Mouse (Mus musculus): Measurements from ENCODE around the gene Pcbp3. TPM values are rescaled to one million over a fixed set of nuclear protein-coding genes. Genes with fewer than 3 reads are reported as not detected.
A peak's percentile ranks its signal among the peaks of the same experiment; 100 is the strongest.

Pcbp3 gene
- total RNA-seq, 2 experiments from 2014 or later = 64.6 to 66.0 TPM

GRCm38 (mm10) chr10:76931794-76932193 lies 29.9 kb downstream of the Pcbp3 start:
- no peak for DNase-seq (ENCODE audit: low spot score in 2 of 2)

GRCm38 (mm10) chr10:76931122-76931521 lies 30.6 kb downstream of the Pcbp3 start:
- peak; percentile 40 to 69 for DNase-seq (ENCODE audit: low spot score in 2 of 2)

DNA sequence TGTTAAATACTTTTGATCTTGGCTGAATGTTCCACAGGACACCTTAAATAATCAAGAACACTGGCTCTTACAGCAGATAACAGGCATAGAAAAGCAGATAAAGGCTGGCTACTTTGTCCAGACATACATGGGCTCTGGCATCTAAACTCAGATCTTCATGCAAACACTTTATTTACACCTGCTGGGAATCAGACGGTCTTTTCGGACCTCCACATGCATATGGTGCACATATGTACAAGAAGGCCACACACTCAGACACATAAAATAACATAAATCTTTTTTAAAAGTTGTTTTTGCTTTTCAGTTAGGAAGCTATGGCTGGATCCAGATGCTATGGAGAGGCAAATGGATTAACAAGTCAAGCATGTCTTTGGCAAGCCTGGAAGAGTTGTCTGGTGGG lies 37.2 kb downstream of the Pcbp3 start:
- DNase-seq (ENCODE audit: low spot score in 2 of 2) = no peak

GRCm38 (mm10) chr10:76918086-76918485 lies 43.6 kb downstream of the Pcbp3 start:
- no peak for DNase-seq (ENCODE audit: low spot score in 2 of 2)

DNA sequence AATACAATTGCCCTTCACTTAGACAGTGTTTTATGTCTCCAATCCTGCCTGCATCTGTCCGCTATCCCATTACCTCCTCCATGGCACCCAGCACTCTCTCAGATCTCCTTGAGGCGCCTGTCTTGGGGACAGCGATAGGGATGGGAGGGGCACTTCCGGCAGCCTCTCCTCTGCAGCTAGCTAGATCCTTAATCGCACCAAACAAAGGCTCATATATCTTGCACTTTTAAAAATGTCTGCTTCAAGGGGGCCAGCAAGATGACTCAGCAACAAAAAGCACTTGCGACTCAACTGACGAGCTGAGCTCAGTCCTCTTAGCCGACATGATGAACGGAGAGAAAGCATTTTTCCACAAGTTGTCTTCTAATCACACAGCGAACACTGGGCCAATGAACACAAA lies 55.3 kb downstream of the Pcbp3 start:
- no peak for DNase-seq (ENCODE audit: low spot score in 2 of 2)

DNA sequence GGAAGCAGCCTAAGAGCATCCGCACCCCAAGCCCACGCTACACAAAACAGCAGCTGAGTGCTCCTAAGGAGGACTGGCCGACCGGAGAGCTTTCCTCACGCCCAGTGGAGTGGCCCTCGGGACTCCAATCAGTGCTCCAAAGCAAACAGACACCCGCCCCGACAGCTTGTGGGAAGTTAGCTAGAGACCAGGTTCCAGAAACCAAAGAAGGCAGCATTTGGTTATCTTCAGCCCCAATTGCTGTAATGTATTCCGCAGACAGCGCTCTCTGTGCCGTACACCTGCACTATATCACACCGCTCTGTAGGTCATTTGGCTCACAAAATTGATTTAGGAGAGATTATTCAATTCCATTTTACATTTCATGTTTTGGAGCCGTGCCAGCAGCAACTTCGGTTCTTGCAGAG lies 55.7 kb downstream of the Pcbp3 start:
- DNase-seq (ENCODE audit: low spot score in 2 of 2) = no peak

DNA sequence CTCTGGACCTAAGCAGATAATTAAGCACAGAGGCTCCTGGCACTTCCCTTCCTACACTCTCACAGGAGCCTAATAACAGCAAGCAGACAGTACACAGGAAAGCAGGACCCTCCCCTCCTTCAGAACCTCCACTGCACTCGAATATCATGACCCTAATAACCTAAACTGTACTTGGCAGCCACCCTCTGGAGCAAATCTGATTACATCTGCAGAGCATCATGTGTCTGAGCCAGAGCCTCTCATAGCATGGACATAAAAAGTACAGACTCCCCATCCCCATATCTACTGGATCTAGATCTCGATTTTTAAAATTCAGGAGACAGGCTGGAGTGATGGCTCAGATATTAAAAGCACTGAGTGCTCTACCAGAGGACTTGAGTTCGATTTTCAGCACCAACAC lies 58.0 kb downstream of the Pcbp3 start:
- no peak for DNase-seq (ENCODE audit: low spot score in 2 of 2)

DNA sequence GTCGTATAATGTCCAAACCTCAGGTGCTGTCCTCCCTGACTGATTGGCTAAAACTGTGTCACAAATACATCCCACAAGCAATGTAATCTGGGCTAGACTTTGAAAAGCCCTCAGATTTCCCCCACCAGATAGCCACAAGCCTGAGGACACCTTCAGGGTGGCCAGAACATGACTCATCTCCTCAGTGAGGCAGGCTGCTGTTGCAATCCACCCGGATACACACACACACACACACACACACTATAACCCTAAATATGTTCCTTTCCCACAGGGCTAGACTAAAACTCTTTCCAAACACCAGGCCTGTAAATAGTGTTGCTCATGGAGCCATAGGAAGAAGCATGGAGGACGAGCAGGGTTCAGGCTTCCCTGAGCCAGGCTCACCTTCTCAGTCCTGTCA lies 58.6 kb downstream of the Pcbp3 start:
- DNase-seq (ENCODE audit: low spot score in 2 of 2) = no peak

- DNase-seq (ENCODE audit: low spot score in 2 of 2) = no peak
Measured at GRCm38 (mm10) chr10:76902588-76902987, 59.1 kb downstream of the Pcbp3 start.

- DNase-seq (ENCODE audit: low spot score in 2 of 2) = no peak
Measured at GRCm38 (mm10) chr10:76898428-76898827, 63.3 kb downstream of the Pcbp3 start.

DNA sequence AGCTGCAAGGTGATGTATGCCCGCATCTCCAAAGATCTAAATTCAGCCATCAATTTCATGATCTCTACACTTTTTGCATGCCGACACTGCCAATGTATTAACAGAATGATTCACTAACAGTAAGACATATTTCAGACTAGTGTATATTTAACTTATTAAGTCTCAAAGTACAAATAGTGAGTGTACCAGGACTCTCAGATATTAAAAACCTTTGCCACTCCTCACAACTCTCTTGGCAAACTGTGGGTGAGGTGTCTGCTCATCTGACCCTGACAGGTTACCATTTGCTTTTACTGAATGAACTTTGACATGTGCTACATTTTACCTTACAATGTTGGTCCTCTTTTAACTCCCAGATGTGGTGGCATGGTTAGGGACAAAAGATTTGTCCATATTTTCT lies 70.2 kb downstream of the Pcbp3 start:
- DNase-seq (ENCODE audit: low spot score in 2 of 2) = no peak

GRCm38 (mm10) chr10:76883442-76884244 lies 78.0 kb downstream of the Pcbp3 start:
- DNase-seq (ENCODE audit: low spot score in 2 of 2) = no peak

DNA sequence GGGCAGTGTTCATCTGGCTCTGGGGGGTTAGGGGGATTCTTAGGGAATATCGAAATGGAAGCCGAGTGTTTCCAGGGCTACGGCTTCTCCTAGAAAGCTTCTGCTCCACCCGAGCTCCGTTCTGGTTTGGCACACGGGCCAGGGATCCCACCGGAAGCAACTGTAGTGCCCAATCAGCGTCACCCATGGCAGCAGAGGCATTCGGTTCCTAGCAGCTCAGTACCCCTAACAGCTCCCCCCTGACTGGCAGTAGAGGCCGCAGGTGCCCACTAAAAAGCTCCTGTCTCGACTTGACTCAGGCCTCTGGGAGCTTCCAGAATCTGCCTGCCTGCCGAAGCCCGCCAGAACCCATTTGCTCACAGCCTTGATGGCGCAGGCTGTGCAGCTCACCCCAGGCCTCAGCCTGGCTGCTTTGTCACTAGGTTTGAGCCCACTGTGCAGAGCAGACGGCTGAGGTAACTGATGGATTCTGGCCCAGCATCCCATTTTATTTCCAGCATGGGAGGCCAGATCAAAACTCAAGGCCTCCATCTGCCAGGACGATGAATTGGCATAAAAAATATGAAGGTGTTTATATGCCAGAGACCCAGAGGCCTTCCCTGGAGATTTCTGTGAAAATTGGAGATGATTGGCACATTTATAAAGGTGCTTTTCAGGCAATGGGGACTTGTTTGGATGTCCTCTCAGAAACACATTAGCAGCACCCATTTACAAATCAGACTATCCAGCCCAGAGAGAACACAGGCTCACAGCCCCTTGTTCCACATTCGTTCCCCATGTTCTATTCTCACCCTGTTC lies 78.8 kb downstream of the Pcbp3 start:
- peak; percentile 17 to 58 for DNase-seq (ENCODE audit: low spot score in 2 of 2)

DNA sequence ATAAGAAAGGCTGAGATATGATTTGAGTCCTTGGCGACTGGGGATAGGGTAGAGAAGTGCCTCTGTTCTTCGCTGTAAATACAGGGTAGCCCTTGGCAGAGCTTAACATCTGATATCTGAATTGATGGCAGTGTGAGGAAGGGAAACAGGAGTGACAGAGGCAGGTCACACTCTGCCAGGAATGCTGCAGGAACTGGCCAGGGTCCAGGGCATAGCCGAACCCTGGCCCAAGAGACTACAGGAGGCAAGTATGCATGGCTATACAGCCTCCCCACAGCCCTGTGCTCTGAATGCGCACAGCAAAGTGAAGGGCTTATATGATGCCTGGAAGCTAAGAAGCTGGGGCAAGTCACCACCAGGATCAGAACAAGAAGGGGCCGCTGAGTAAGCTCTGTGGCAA lies 79.8 kb downstream of the Pcbp3 start:
- no peak for DNase-seq (ENCODE audit: low spot score in 2 of 2)

- no peak for DNase-seq (ENCODE audit: low spot score in 2 of 2)
Measured at GRCm38 (mm10) chr10:76875310-76875709, 86.4 kb downstream of the Pcbp3 start.

- no peak for DNase-seq (ENCODE audit: low spot score in 2 of 2)
Measured at GRCm38 (mm10) chr10:76874879-76875278, 86.8 kb downstream of the Pcbp3 start.

GRCm38 (mm10) chr10:76874398-76874797 lies 87.3 kb downstream of the Pcbp3 start:
- no peak for DNase-seq (ENCODE audit: low spot score in 2 of 2)

DNA sequence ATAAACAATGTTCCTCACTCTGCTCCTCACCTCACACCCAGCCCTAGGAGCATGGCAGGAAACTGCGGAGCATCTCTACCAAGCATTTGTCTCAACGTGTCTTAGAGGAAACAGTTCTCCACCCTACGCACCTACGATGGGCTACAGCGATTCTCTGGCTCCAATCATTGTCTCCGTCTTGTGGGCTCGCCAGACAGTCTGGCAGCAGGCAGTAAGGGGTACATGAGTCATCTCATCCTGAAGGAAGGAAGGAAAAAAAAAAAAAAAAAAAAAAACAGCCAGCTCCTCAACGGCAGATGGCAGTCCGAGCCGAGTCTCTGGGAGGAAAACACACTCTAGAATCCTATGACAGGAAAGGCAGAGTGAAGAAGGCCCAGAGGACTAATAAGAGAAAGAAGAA lies 87.7 kb downstream of the Pcbp3 start:
- DNase-seq (ENCODE audit: low spot score in 2 of 2) = peak in 1 of 2 experiments; percentile 45

DNA sequence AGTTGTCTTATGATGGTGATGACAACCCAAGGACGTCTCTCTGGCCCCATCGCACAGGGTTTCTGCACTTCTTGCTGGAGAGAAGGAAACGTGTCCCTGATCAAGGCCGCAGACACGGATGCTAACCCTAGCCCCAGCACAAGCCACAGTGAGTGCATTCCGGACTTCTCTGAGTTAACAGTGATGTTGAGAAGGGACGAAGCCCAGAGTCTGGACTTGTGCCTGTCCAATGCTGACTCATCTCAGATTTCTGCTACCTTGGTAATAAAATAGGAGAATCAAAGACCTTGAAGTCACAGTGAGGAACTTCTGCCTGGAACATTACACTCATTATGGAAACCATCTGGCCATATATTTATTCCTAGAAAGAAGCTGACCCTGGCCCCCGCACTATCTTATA lies 89.0 kb downstream of the Pcbp3 start:
- no peak for DNase-seq (ENCODE audit: low spot score in 2 of 2)

DNA sequence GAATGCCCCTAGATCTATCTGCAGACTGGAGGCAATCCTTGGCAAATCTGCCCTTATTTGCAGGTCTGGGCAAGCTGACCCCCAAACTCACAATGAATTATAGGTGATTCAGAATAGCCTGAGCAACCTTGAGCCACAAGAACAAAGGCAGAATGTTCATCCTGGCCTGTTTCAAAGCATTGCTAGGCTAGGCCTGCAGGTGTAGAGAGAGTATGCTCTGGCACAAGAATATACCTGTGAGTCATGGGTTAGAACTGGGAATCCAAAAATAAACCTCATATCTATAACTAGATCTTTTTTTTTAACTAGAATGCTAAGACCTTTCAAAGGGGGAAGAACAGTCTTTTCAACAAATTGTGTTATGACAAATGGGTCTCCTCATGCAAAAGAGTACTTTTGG lies 95.8 kb downstream of the Pcbp3 start:
- DNase-seq (ENCODE audit: low spot score in 2 of 2) = no peak

DNA sequence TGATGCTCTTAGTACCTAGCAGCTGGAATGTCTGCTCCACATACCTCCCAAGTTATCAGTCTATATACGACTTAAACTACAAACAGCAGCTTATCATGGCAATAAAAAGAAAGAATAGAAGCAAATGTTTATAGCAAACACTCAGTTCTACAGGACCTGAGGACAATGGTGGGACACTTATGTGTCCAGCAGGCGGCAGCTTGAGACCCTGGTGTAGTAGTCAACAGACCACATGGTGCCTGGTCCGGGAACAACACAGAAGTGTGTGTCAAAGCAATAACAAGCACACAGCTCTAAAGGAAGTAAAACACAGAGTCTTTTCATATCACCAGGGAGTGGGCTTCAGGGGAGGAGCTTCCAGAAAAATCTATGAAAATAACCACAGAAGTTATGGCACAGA lies 100.7 kb downstream of the Pcbp3 start:
- DNase-seq (ENCODE audit: low spot score in 2 of 2) = no peak

DNA sequence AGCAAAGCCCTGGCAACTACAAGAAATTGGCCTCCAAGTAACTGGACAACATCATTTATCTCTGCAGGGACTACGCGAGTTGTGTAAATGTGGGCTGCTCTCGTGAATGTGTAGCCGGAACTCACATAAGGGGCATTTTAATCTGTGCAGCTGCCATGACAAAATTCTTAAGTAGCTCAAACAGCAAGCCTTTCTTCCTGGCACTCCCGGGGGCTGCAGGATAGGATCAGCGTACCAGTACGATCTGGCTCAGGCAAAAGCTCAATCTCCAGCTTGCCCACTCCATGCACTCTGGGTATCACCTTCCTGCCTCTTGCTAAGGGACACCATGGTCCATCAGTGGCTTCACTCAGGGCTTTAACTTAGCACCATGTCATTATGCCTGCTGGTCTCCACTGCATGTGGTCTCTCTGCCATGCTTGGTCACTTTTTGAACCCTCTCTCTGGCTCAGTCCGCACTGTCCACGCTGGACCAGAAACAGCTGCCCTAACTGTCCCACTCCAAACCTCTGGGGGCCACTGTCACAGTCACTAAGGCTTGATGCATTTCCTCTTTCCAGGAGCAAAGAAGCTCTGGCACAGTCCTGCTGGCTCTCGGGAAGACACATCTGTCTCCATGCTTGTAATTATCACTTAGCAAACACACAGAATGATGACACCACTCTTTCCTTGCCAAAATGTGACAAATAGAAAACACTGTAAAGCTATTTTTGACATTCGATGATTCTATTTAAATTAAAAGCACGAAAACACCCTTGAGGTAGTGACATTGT lies 102.1 kb downstream of the Pcbp3 start:
- no peak for DNase-seq (ENCODE audit: low spot score in 2 of 2)

Data from layer of hippocampus, adult 18-20 months (tissue).